Mouse (Mus musculus): ENCODE data around the gene Pcbp2. TPM values are rescaled to one million over a fixed set of nuclear protein-coding genes. Genes with fewer than 3 reads are reported as not detected.

Pcbp2 gene
- total RNA-seq, 2 experiments from 2014 or later: 467 to 505 TPM

- intact Hi-C loops (cut with DNase I): no loop called here
- no peak for DNase-seq (ENCODE audit: low spot score in 2 of 2)
Measured at GRCm38 (mm10) chr15:102460971-102461370, 9.4 kb upstream of the Pcbp2 start.

- intact Hi-C loops (cut with DNase I): no loop called here
- no peak for DNase-seq (ENCODE audit: low spot score in 2 of 2)
Measured at GRCm38 (mm10) chr15:102461430-102462075, 8.8 kb upstream of the Pcbp2 start.

GRCm38 (mm10) chr15:102463666-102464065, 6.7 kb upstream of the Pcbp2 start:
- intact Hi-C loops (cut with DNase I): no loop called here

GRCm38 (mm10) chr15:102468675-102469370, 1.5 kb upstream of the Pcbp2 start:
- no peak for DNase-seq (ENCODE audit: low spot score in 2 of 2)
- intact Hi-C loops (cut with DNase I): no loop called here

More at GRCm38 (mm10) chr15:102463666-102464065, 6.7 kb upstream of the Pcbp2 start:
- no peak for DNase-seq (ENCODE audit: low spot score in 2 of 2)

GRCm38 (mm10) chr15:102470605-102471294, 411 bp downstream of the Pcbp2 start:
- DNase-seq (ENCODE audit: low spot score in 2 of 2): peak; percentile 80 to 82
- intact Hi-C loops (cut with DNase I): loop anchor here (1.0 kb wide), 1 partner anchor 48 kb away; the partner anchor contains the start of gene Tarbp2

GRCm38 (mm10) chr15:102471295-102471645, 931 bp downstream of the Pcbp2 start:
- intact Hi-C loops (cut with DNase I): no loop called here
- DNase-seq (ENCODE audit: low spot score in 2 of 2): no peak

- DNase-seq (ENCODE audit: low spot score in 2 of 2): no peak
- intact Hi-C loops (cut with DNase I): no loop called here
Measured at GRCm38 (mm10) chr15:102471727-102472126, 1.4 kb downstream of the Pcbp2 start.

GRCm38 (mm10) chr15:102473246-102473645, 2.9 kb downstream of the Pcbp2 start:
- intact Hi-C loops (cut with DNase I): no loop called here
- DNase-seq (ENCODE audit: low spot score in 2 of 2): no peak

- intact Hi-C loops (cut with DNase I): no loop called here
Measured at GRCm38 (mm10) chr15:102474520-102474919, 4.2 kb downstream of the Pcbp2 start.

GRCm38 (mm10) chr15:102483136-102483535, 12.8 kb downstream of the Pcbp2 start:
- intact Hi-C loops (cut with DNase I): no loop called here
- no peak for DNase-seq (ENCODE audit: low spot score in 2 of 2)

More at GRCm38 (mm10) chr15:102474520-102474919, 4.2 kb downstream of the Pcbp2 start:
- no peak for DNase-seq (ENCODE audit: low spot score in 2 of 2)

GRCm38 (mm10) chr15:102485853-102486252, 15.5 kb downstream of the Pcbp2 start:
- DNase-seq (ENCODE audit: low spot score in 2 of 2): no peak
- intact Hi-C loops (cut with DNase I): no loop called here

GRCm38 (mm10) chr15:102487664-102488063, 17.3 kb downstream of the Pcbp2 start:
- intact Hi-C loops (cut with DNase I): no loop called here

GRCm38 (mm10) chr15:102498322-102498721, 28.0 kb downstream of the Pcbp2 start:
- DNase-seq (ENCODE audit: low spot score in 2 of 2): no peak
- intact Hi-C loops (cut with DNase I): no loop called here

More at GRCm38 (mm10) chr15:102487664-102488063, 17.3 kb downstream of the Pcbp2 start:
- no peak for DNase-seq (ENCODE audit: low spot score in 2 of 2)

GRCm38 (mm10) chr15:102499370-102499769, 29.0 kb downstream of the Pcbp2 start:
- intact Hi-C loops (cut with DNase I): no loop called here
- DNase-seq (ENCODE audit: low spot score in 2 of 2): no peak

GRCm38 (mm10) chr15:102499851-102500250, 29.5 kb downstream of the Pcbp2 start:
- no peak for DNase-seq (ENCODE audit: low spot score in 2 of 2)
- intact Hi-C loops (cut with DNase I): no loop called here

GRCm38 (mm10) chr15:102500479-102500878, 30.1 kb downstream of the Pcbp2 start:
- no peak for DNase-seq (ENCODE audit: low spot score in 2 of 2)
- intact Hi-C loops (cut with DNase I): no loop called here

- DNase-seq (ENCODE audit: low spot score in 2 of 2): no peak
- intact Hi-C loops (cut with DNase I): no loop called here
Measured at GRCm38 (mm10) chr15:102501084-102501814, 30.9 kb downstream of the Pcbp2 start.

- no peak for DNase-seq (ENCODE audit: low spot score in 2 of 2)
- intact Hi-C loops (cut with DNase I): no loop called here
Measured at GRCm38 (mm10) chr15:102502254-102502840, 32.0 kb downstream of the Pcbp2 start.

GRCm38 (mm10) chr15:102503447-102503846, 33.1 kb downstream of the Pcbp2 start, which contains the start of gene Gm10337:
Gene Gm10337, plus strand, starts transcription at chr15:102503722.
- DNase-seq (ENCODE audit: low spot score in 2 of 2): no peak
- intact Hi-C loops (cut with DNase I): no loop called here
